Mouse (Mus musculus): Measurements from ENCODE around the gene Gabpb2. TPM values are rescaled to one million over a fixed set of nuclear protein-coding genes. Genes with fewer than 3 reads are reported as not detected.

The Gabpb2 gene
- polyA plus RNA-seq, 1 experiment from 2014 or later = 14.7 TPM

- 59% methylated on average over 11 of the region's 11 CpGs for WGBS
- Histone ChIP-seq H3K9me3 (no peaks in the 10 kb centered on the region), H3K9ac (no peak overlapping the region), H3K4me1 (peaks cover 26% of the 10 kb centered on the region), H3K27me3 (no peaks in the 10 kb centered on the region; the same call in 1 of the 2 replicates), H3K27ac (0 out of 2 replicates have a peak overlapping the region, but pooled peaks have one; percentile 27), H3K4me2 (replicated peaks) (peak overlapping the region; percentile 77; the same call in 1 of the 2 replicates), H3K36me3 (peaks cover 48% of the 10 kb centered on the region), H3K4me3 (no peak overlapping the region)
- ATAC-seq (ENCODE audit: insufficient number of reproducible peaks, insufficient read depth, low FRiP score, low TSS enrichment) = no peak
Measured at GRCm38 (mm10) chr3:95163419-95164255, 54.1 kb downstream of the Gabpb2 start.

GRCm38 (mm10) chr3:95162345-95162628 lies 55.4 kb downstream of the Gabpb2 start:
- ATAC-seq (ENCODE audit: insufficient number of reproducible peaks, insufficient read depth, low FRiP score, low TSS enrichment) = no peak
- WGBS = 43% methylated on average over 2 of the region's 2 CpGs
- Histone ChIP-seq H3K9ac (no peak overlapping the region), H3K27me3 (no peaks in the 10 kb centered on the region; the same call in 1 of the 2 replicates), H3K9me3 (no peaks in the 10 kb centered on the region), H3K4me3 (peak overlapping the region; percentile 81), H3K4me1 (peaks cover 26% of the 10 kb centered on the region), H3K36me3 (peaks cover 34% of the 10 kb centered on the region), H3K27ac (0 out of 2 replicates have a peak overlapping the region, but pooled peaks have one; percentile 2), H3K4me2 (replicated peaks) (peak overlapping the region; percentile 77)

GRCm38 (mm10) chr3:95161618-95162344 lies 55.9 kb downstream of the Gabpb2 start:
- H3K9ac ChIP-seq = peak overlapping the region; percentile 71
- H3K4me2 ChIP-seq (replicated peaks) = peak overlapping the region; percentile 77
- 6% methylated on average over 9 of the region's 9 CpGs for WGBS
- H3K36me3 ChIP-seq = peaks cover 29% of the 10 kb centered on the region
- no peak for ATAC-seq (ENCODE audit: insufficient number of reproducible peaks, insufficient read depth, low FRiP score, low TSS enrichment)
- H3K27ac ChIP-seq = peak overlapping the region; percentile 26; the same call in 1 of the 2 replicates
- no peaks in the 10 kb centered on the region; the same call in 1 of the 2 replicates for H3K27me3 ChIP-seq
- H3K4me3 ChIP-seq = peak overlapping the region; percentile 81
- no peaks in the 10 kb centered on the region for H3K9me3 ChIP-seq
- H3K4me1 ChIP-seq = peaks cover 26% of the 10 kb centered on the region

- H3K4me2 ChIP-seq (replicated peaks) = peak overlapping the region; percentile 77
- peak overlapping the region; percentile 26 for H3K27ac ChIP-seq
- H3K9me3 ChIP-seq = no peaks in the 10 kb centered on the region
- H3K4me1 ChIP-seq = peaks cover 26% of the 10 kb centered on the region
- peak overlapping the region; percentile 71 for H3K9ac ChIP-seq
- no peaks in the 10 kb centered on the region; the same call in 1 of the 2 replicates for H3K27me3 ChIP-seq
- peak overlapping the region; percentile 81 for H3K4me3 ChIP-seq
- peaks cover 22% of the 10 kb centered on the region for H3K36me3 ChIP-seq
- peak; percentile 48 for ATAC-seq (ENCODE audit: insufficient number of reproducible peaks, insufficient read depth, low FRiP score, low TSS enrichment)
- WGBS = under 1% methylated on average over 30 of the region's 30 CpGs
Measured at GRCm38 (mm10) chr3:95161041-95161551, 56.6 kb downstream of the Gabpb2 start.

- Histone ChIP-seq H3K27me3 (no peaks in the 10 kb centered on the region; the same call in 1 of the 2 replicates), H3K9me3 (no peaks in the 10 kb centered on the region), H3K9ac (peak within 1 kb of the TSS; percentile 71), H3K4me2 (replicated peaks) (peak within 1 kb of the TSS; percentile 77), H3K4me3 (peak within 1 kb of the TSS; percentile 81), H3K36me3 (peaks cover 14% of the 10 kb centered on the region), H3K27ac (peak within 1 kb of the TSS; percentile 26), H3K4me1 (peaks cover 26% of the 10 kb centered on the region)
- WGBS = 1% methylated on average over 66 of the region's 66 CpGs
- peak; percentile 96 for ATAC-seq (ENCODE audit: insufficient number of reproducible peaks, insufficient read depth, low FRiP score, low TSS enrichment)
Measured at GRCm38 (mm10) chr3:95159987-95160963, 57.4 kb downstream of the Gabpb2 start, which contains the start of gene Sema6c. Gene Sema6c (plus strand): TSS chr3:95160457.

- Histone ChIP-seq H3K9ac (peak overlapping the region; percentile 71; the same call in 1 of the 2 replicates), H3K27me3 (no peaks in the 10 kb centered on the region; the same call in 1 of the 2 replicates), H3K4me2 (replicated peaks) (peak overlapping the region; percentile 77), H3K36me3 (peaks cover 7% of the 10 kb centered on the region; the same call in 1 of the 2 replicates), H3K4me1 (peaks cover 26% of the 10 kb centered on the region), H3K27ac (no peak overlapping the region), H3K4me3 (peak overlapping the region; percentile 81), H3K9me3 (no peaks in the 10 kb centered on the region)
- WGBS = 11% methylated on average over 8 of the region's 8 CpGs
- ATAC-seq (ENCODE audit: insufficient number of reproducible peaks, insufficient read depth, low FRiP score, low TSS enrichment) = no peak
Measured at GRCm38 (mm10) chr3:95159511-95159986, 58.2 kb downstream of the Gabpb2 start.

- Histone ChIP-seq H3K27me3 (no peaks in the 10 kb centered on the region; the same call in 1 of the 2 replicates), H3K9me3 (no peaks in the 10 kb centered on the region), H3K9ac (no peak overlapping the region), H3K36me3 (no peaks in the 10 kb centered on the region), H3K4me3 (no peak overlapping the region), H3K27ac (no peak overlapping the region), H3K4me2 (replicated peaks) (no peak overlapping the region), H3K4me1 (no peaks in the 10 kb centered on the region)
- no peak for ATAC-seq (ENCODE audit: insufficient number of reproducible peaks, insufficient read depth, low FRiP score, low TSS enrichment)
- WGBS = 55% methylated on average over 4 of the region's 4 CpGs
Measured at GRCm38 (mm10) chr3:95153874-95154273, 63.8 kb downstream of the Gabpb2 start.

GRCm38 (mm10) chr3:95147924-95148323 lies 69.8 kb downstream of the Gabpb2 start:
- no peak for ATAC-seq (ENCODE audit: insufficient number of reproducible peaks, insufficient read depth, low FRiP score, low TSS enrichment)
- Histone ChIP-seq H3K27ac (no peak overlapping the region), H3K4me3 (no peak overlapping the region), H3K4me1 (no peaks in the 10 kb centered on the region), H3K4me2 (replicated peaks) (no peak overlapping the region), H3K27me3 (no peaks in the 10 kb centered on the region), H3K36me3 (no peaks in the 10 kb centered on the region), H3K9ac (no peak overlapping the region), H3K9me3 (no peaks in the 10 kb centered on the region)
- 46% methylated on average over 3 of the region's 3 CpGs for WGBS

- 11% methylated on average over 5 of the region's 5 CpGs for WGBS
Measured at GRCm38 (mm10) chr3:95142617-95143011, 75.1 kb downstream of the Gabpb2 start.

GRCm38 (mm10) chr3:95141952-95142616 lies 75.6 kb downstream of the Gabpb2 start, which contains the start of gene Tnfaip8l2:
Gene Tnfaip8l2 (minus strand): TSS chr3:95142360.
- H3K4me2 ChIP-seq (replicated peaks) = no peak within 1 kb of the TSS
- H3K9ac ChIP-seq = no peak within 1 kb of the TSS; the same call in 1 of the 2 replicates
- no peak for ATAC-seq (ENCODE audit: insufficient number of reproducible peaks, insufficient read depth, low FRiP score, low TSS enrichment)
- peaks cover 14% of the 10 kb centered on the region for H3K36me3 ChIP-seq
- H3K9me3 ChIP-seq = no peaks in the 10 kb centered on the region
- 77% methylated on average over 10 of the region's 10 CpGs for WGBS
- H3K4me3 ChIP-seq = no peak within 1 kb of the TSS
- no peaks in the 10 kb centered on the region for H3K27me3 ChIP-seq
- no peak within 1 kb of the TSS for H3K27ac ChIP-seq
- no peaks in the 10 kb centered on the region for H3K4me1 ChIP-seq

More at GRCm38 (mm10) chr3:95142617-95143011, 75.1 kb downstream of the Gabpb2 start:
- Histone ChIP-seq H3K4me2 (replicated peaks) (no peak overlapping the region), H3K4me3 (no peak overlapping the region), H3K9me3 (no peaks in the 10 kb centered on the region), H3K36me3 (peaks cover 14% of the 10 kb centered on the region), H3K27me3 (no peaks in the 10 kb centered on the region), H3K9ac (no peak overlapping the region; the same call in 1 of the 2 replicates), H3K4me1 (no peaks in the 10 kb centered on the region), H3K27ac (no peak overlapping the region)
- no peak for ATAC-seq (ENCODE audit: insufficient number of reproducible peaks, insufficient read depth, low FRiP score, low TSS enrichment)
